ENCODE assay signal across 8 mouse cellular contexts in genomic region chr16:55895651-55896095, GRCm38 (mm10). TPM values are rescaled to one million over a fixed set of nuclear protein-coding genes. Genes with fewer than 3 reads are reported as not detected.
DNase-seq lines count a peak whose midpoint lies in the region; ATAC-seq and TF ChIP-seq lines count a peak whose summit lies in the region.

No protein-coding gene starts in this region.

- H3K9ac ChIP-seq in heart, embryonic 12.5 days, result peak overlapping the region; percentile 83
- peak overlapping the region; percentile 80 for H3K9ac ChIP-seq in midbrain, embryonic 15.5 days

- no peaks in the 10 kb centered on the region for H3K36me3 ChIP-seq in heart, embryonic 12.5 days
- no peaks in the 10 kb centered on the region; the same call in 1 of the 2 replicates for H3K36me3 ChIP-seq in E14TG2a.4 (ENCODE audit: insufficient read depth, low read length)
- no peaks in the 10 kb centered on the region for H3K36me3 ChIP-seq in midbrain, embryonic 15.5 days (replicated peaks)

- no peak for TF ChIP-seq CTCF in E14TG2a.4 (conservative IDR thresholded peaks at IDR 0.05; ENCODE audit: low read length)
- no peak for TF ChIP-seq CTCF in embryonic fibroblast, embryonic 13.5 days (IDR thresholded peaks at IDR 0.05; ENCODE audit: borderline replicate concordance, insufficient read depth, low read length)

- no peak for DNase-seq in heart, postnatal 10 days
- DNase-seq in kidney, postnatal 36 days, result peak; percentile 31 to 50
- DNase-seq in frontal cortex, adult 2 months (ENCODE audit: extremely low spot score in 1 of 2, low spot score in 1 of 2), result no peak

- no peaks in the 10 kb centered on the region for H3K9me3 ChIP-seq in heart, embryonic 12.5 days (replicated peaks)
- no peaks in the 10 kb centered on the region for H3K9me3 ChIP-seq in E14TG2a.4 (ENCODE audit: low read length)
- no peaks in the 10 kb centered on the region for H3K9me3 ChIP-seq in midbrain, embryonic 15.5 days

- H3K27me3 ChIP-seq in heart, embryonic 12.5 days (replicated peaks), result no peaks in the 10 kb centered on the region
- H3K27me3 ChIP-seq in E14TG2a.4 (ENCODE audit: insufficient read depth, low read length), result peaks cover 10% of the 10 kb centered on the region
- no peaks in the 10 kb centered on the region for H3K27me3 ChIP-seq in midbrain, embryonic 15.5 days (replicated peaks)

- H3K4me2 ChIP-seq in heart, embryonic 12.5 days, result peak overlapping the region; percentile 94
- H3K4me2 ChIP-seq in midbrain, embryonic 15.5 days, result peak overlapping the region; percentile 66

- intact Hi-C loops in heart, postnatal 10 days (cut with DNase I), result no loop called here

- peaks cover 26% of the 10 kb centered on the region for H3K4me1 ChIP-seq in heart, embryonic 12.5 days (replicated peaks)
- H3K4me1 ChIP-seq in E14TG2a.4 (replicated peaks; ENCODE audit: low read depth, low read length), result peaks cover 23% of the 10 kb centered on the region
- peaks cover 5% of the 10 kb centered on the region for H3K4me1 ChIP-seq in embryonic fibroblast, embryonic 13.5 days (ENCODE audit: control insufficient read depth, insufficient read depth, low read length)
- H3K4me1 ChIP-seq in midbrain, embryonic 15.5 days, result peaks cover 15% of the 10 kb centered on the region

- peak overlapping the region; percentile 33; the same call in 1 of the 2 replicates for H3K27ac ChIP-seq in heart, embryonic 12.5 days (ENCODE audit: poor library complexity, severe bottlenecking)
- peak overlapping the region; percentile 60 for H3K27ac ChIP-seq in embryonic fibroblast, embryonic 13.5 days (ENCODE audit: insufficient read depth, low read length)
- peak overlapping the region; percentile 90 for H3K27ac ChIP-seq in midbrain, embryonic 15.5 days

- peak overlapping the region; percentile 85 for H3K4me3 ChIP-seq in heart, embryonic 12.5 days
- peak overlapping the region; percentile 94 for H3K4me3 ChIP-seq in E14TG2a.4 (replicated peaks; ENCODE audit: low read length)
- peak overlapping the region; percentile 45 for H3K4me3 ChIP-seq in embryonic fibroblast, embryonic 13.5 days (ENCODE audit: insufficient read depth, low read length)
- H3K4me3 ChIP-seq in midbrain, embryonic 15.5 days, result peak overlapping the region; percentile 90

- TF ChIP-seq POLR2A in embryonic fibroblast, embryonic 13.5 days (IDR thresholded peaks at IDR 0.05; ENCODE audit: low read depth, low read length), result no peak

- WGBS in heart, embryonic 12.5 days, result 5% methylated on average over 9 of the region's 9 CpGs
- WGBS in midbrain, embryonic 15.5 days, result 4% methylated on average over 9 of the region's 9 CpGs

- ATAC-seq in heart, embryonic 12.5 days (ENCODE audit: insufficient number of reproducible peaks, low FRiP score), result no peak; the same call in 1 of the 2 replicates
- ATAC-seq in midbrain, embryonic 15.5 days (replicated peaks), result peak; percentile 32
- ATAC-seq in monocyte, adult 5-6 weeks (replicated peaks; ENCODE audit: insufficient number of reproducible peaks, low FRiP score, low TSS enrichment, poor library complexity, severe bottlenecking), result no peak

RNA-seq across cellular contexts. Expression of gene Nxpe3, which starts 0.6 kb away (rescaled TPM):
- polyA plus RNA-seq in heart, embryonic 12.5 days (2016; fragmentation: Nextera tagmentation; extraction: Ambion mirVana), result 0.66 and 0.74 TPM in 2 replicates
- under 1 TPM; 0.43 to 0.77 TPM for total RNA-seq in heart, postnatal 10 days (2021)
- 1.1 and 1.4 TPM in 2 replicates for polyA plus RNA-seq in embryonic fibroblast, embryonic 13.5 days (2011; ENCODE audit: insufficient read length, low read depth, missing spikeins)
- 1.3 and 1.5 TPM in 2 replicates for polyA plus RNA-seq in midbrain, embryonic 15.5 days (2015; fragmentation: Nextera tagmentation; extraction: Ambion mirVana)
- 1.8 to 3.4 TPM (median 2.6 TPM) in 3 replicates for total RNA-seq in monocyte, adult 5-6 weeks (2017)
- 5.9 and 6.0 TPM in 2 replicates for polyA plus RNA-seq in frontal cortex, adult 2 months (2012; rRNA removed)

RNA-seq across cellular contexts. Expression of gene Cep97, which starts 39.0 kb away (rescaled TPM):
- polyA plus RNA-seq in heart, embryonic 12.5 days (2016; fragmentation: Nextera tagmentation; extraction: Ambion mirVana), result 9.8 and 9.9 TPM in 2 replicates
- 1 to 10 TPM; 4.9 to 6.6 TPM for total RNA-seq in heart, postnatal 10 days (2021)
- 4.3 and 6.7 TPM in 2 replicates for polyA plus RNA-seq in embryonic fibroblast, embryonic 13.5 days (2011; ENCODE audit: insufficient read length, low read depth, missing spikeins)
- 14.3 and 14.5 TPM in 2 replicates for polyA plus RNA-seq in midbrain, embryonic 15.5 days (2015; fragmentation: Nextera tagmentation; extraction: Ambion mirVana)
- total RNA-seq in monocyte, adult 5-6 weeks (2017), result 2.2 to 16.1 TPM (median 6.4 TPM) in 3 replicates
- polyA plus RNA-seq in frontal cortex, adult 2 months (2012; rRNA removed), result 8.6 and 8.7 TPM in 2 replicates

RNA-seq across cellular contexts. Expression of gene Nfkbiz, which starts 57.0 kb away (rescaled TPM):
- 3.1 and 3.3 TPM in 2 replicates for polyA plus RNA-seq in heart, embryonic 12.5 days (2016; fragmentation: Nextera tagmentation; extraction: Ambion mirVana)
- 1 to 10 TPM; 3.0 to 4.0 TPM for total RNA-seq in heart, postnatal 10 days (2021)
- 13.7 and 23.2 TPM in 2 replicates for polyA plus RNA-seq in embryonic fibroblast, embryonic 13.5 days (2011; ENCODE audit: insufficient read length, low read depth, missing spikeins)
- 0.96 and 1.3 TPM in 2 replicates for polyA plus RNA-seq in midbrain, embryonic 15.5 days (2015; fragmentation: Nextera tagmentation; extraction: Ambion mirVana)
- total RNA-seq in monocyte, adult 5-6 weeks (2017), result 280 to 361 TPM (median 306 TPM) in 3 replicates
- 5.1 and 5.4 TPM in 2 replicates for polyA plus RNA-seq in frontal cortex, adult 2 months (2012; rRNA removed)

Comparison
In these comparisons a context has a peak if more than half of its experiments do, and no peak if none do; other contexts are left out.
1. H3K27ac ChIP-seq: peak in every context shown above with its lines; median percentile 90 in midbrain, embryonic 15.5 days; 60 in embryonic fibroblast, embryonic 13.5 days; 33 in heart, embryonic 12.5 days.
2. DNase-seq: peak in kidney, postnatal 36 days (2 of 2); none in heart, postnatal 10 days (0 of 2) and frontal cortex, adult 2 months (0 of 2).
3. Peak in every context shown above with its lines, with median percentiles within 50 percentile points of each other: H3K4me3 ChIP-seq.